9 mouse cellular contexts compared by ENCODE assay signal in genomic region chr5:107120624-107121023, GRCm38 (mm10).
DNase-seq lines count a peak whose midpoint lies in the region; ATAC-seq lines count a peak whose summit lies in the region.
"Had no signal": no experiment of that assay in that cellular context is flagged by ENCODE, and none has a peak within 500 bp of the region (broad histone marks: within the 10 kb centered on the region; RNA-seq: fewer than 3 reads in every experiment).

No protein-coding gene starts in this region.

- peak; percentile 70 for ATAC-seq in erythroid progenitor cell, adult 5-6 weeks (replicated peaks; ENCODE audit: low FRiP score, poor library complexity, severe bottlenecking)
- no peak for ATAC-seq in granulocyte monocyte progenitor cell, adult 5-6 weeks (replicated peaks; ENCODE audit: poor library complexity, severe bottlenecking)
- ATAC-seq in megakaryocyte, adult 5-6 weeks (ENCODE audit: poor library complexity, severe bottlenecking), result no peak

- DNase-seq in layer of hippocampus, adult 18-20 months (ENCODE audit: low spot score in 2 of 2), result peak; percentile 22 to 62
- DNase-seq in layer of hippocampus, postnatal 14 days (ENCODE audit: low spot score in 2 of 2), result no peak
- peak; percentile 19 for DNase-seq in brain, adult 2 months (ENCODE audit: low read depth, low spot score)
- peak; percentile 62 for DNase-seq in lung, postnatal 10 days
- DNase-seq: gastrocnemius, postnatal 25 days; midbrain, embryonic 14.5 days had no signal

Comparison
In these comparisons a context has a peak if more than half of its experiments do, and no peak if none do; other contexts are left out.
1. DNase-seq: peak in layer of hippocampus, adult 18-20 months (2 of 2), brain, adult 2 months (single experiment) and lung, postnatal 10 days (single experiment); none in layer of hippocampus, postnatal 14 days (0 of 2).